Mouse (Mus musculus): ENCODE measurements around the gene Ppm1n. TPM values are rescaled to one million over a fixed set of nuclear protein-coding genes. Genes with fewer than 3 reads are reported as not detected.

The Ppm1n gene
- polyA plus RNA-seq, 1 experiment from 2014 or later, result 0.96 TPM

DNA sequence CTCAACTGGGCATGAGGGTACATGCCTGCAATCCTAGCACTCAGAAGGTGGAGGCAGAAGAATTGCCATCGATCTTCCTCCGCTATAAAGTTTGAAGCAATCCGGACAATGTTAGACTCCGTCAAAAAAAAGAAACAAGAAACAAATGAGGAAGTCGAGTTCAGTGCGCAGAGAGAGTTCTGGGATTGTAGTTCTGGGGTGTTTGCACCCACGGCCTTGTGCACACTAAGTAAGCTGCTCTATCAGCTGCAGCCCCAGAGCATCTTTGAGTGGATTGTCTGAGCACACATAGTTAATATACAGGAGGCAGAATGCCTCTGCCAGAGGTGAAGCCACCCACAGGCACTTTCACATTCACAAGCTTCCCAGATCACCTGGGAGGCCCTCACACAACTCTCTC, 38.8 kb upstream of the Ppm1n start:
- WGBS, result 77% methylated on average over 7 of the region's 7 CpGs
- Histone ChIP-seq H3K27me3 (0 out of 2 replicates have a peak, but pooled peaks cover 4% of the 10 kb centered on the region), H3K27ac (replicated peaks) (no peak overlapping the region), H3K4me3 (no peak overlapping the region), H3K4me2 (no peak overlapping the region), H3K9me3 (no peaks in the 10 kb centered on the region), H3K4me1 (replicated peaks) (peaks cover 14% of the 10 kb centered on the region), H3K36me3 (no peaks in the 10 kb centered on the region), H3K9ac (no peak overlapping the region)
- ATAC-seq (ENCODE audit: low FRiP score, low read depth), result no peak

DNA sequence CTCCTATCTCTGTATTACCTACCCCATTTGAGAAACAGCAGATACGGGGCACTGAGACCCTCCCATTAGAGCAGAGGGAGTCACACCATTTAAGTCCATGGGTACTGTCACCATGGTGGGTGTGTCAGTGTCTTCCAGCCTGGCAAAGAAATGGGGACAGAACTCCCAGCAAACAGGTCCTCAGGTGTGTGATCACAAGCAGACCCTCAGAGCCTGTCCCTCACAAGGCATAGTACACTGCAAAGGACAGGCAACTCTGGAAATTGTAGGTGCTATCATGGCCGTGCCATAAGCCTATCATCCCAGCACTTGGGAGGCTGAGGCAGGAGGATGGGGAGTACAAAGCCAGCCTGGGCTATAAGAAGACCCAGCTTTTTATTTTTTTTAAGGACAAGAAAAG, 38.3 kb upstream of the Ppm1n start:
- no peak overlapping the region for H3K4me3 ChIP-seq
- WGBS, result 79% methylated on average over 2 of the region's 2 CpGs
- H3K9ac ChIP-seq, result no peak overlapping the region
- H3K27ac ChIP-seq (replicated peaks), result no peak overlapping the region
- peaks cover 14% of the 10 kb centered on the region for H3K4me1 ChIP-seq (replicated peaks)
- H3K27me3 ChIP-seq, result peaks cover 7% of the 10 kb centered on the region; the same call in 1 of the 2 replicates
- no peaks in the 10 kb centered on the region for H3K36me3 ChIP-seq
- H3K9me3 ChIP-seq, result no peaks in the 10 kb centered on the region
- ATAC-seq (ENCODE audit: low FRiP score, low read depth), result no peak
- H3K4me2 ChIP-seq, result no peak overlapping the region

DNA sequence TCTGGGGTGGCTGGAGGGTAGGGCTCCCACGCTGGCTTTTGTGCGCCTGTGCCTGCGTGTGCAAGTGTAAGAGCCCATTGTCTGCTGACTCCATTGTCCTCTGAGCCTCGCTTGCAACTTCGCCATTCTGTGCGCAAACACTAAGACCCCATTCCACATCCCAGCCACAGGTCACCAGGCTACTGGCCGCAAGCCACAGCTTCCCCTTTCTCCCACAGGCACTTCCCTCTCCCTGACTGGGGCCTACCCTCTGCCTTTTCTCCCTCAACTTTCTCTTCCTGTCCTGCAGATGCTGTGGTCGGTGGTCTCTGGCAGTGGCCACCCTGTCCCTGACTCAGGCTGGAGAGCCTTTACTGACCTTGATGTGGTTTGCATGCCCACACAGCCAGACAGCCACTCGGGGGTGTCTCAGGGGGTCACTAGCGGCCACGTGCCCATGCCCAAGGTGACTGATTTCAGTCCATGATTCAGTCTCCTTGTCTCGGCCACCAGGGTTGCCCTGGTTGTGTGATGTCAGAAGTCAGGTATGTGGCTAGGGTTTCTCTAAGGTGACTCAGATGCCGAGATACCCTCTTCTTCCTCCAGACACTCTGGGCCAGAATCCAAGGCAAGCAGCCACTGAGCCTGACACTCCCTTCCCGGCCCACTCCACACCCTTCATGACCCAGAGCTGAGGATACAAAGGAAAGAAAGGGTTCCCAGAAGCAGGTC, 36.7 kb upstream of the Ppm1n start:
- Histone ChIP-seq H3K9ac (no peak overlapping the region), H3K36me3 (no peaks in the 10 kb centered on the region), H3K4me1 (replicated peaks) (peaks cover 14% of the 10 kb centered on the region), H3K27me3 (peaks cover 20% of the 10 kb centered on the region; the same call in 1 of the 2 replicates), H3K4me2 (no peak overlapping the region), H3K4me3 (no peak overlapping the region), H3K9me3 (no peaks in the 10 kb centered on the region), H3K27ac (replicated peaks) (no peak overlapping the region)
- WGBS, result 34% methylated on average over 14 of the region's 14 CpGs
- ATAC-seq (ENCODE audit: low FRiP score, low read depth), result no peak

DNA sequence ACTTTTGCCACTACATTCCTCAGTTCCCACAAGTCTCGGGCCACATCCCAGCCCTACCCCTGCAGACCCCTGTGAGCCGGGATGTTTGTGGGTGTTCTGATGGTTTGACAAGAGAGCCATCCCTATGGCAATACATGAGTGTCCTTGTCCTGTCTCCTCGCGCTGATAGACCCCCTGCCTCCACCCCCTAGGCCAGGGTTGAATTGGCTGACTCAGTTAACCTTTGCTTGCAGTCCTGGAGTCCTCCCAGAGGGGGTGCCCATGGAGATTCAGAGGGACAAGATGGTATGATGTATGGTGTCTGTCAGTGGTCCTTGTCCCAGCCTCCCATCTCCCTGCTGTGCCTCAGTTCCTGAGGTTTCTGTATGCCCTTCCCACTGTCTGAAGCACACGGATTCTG, 34.2 kb upstream of the Ppm1n start:
- 55% methylated on average over 5 of the region's 5 CpGs for WGBS
- no peak for ATAC-seq (ENCODE audit: low FRiP score, low read depth)
- Histone ChIP-seq H3K27ac (replicated peaks) (no peak overlapping the region), H3K36me3 (no peaks in the 10 kb centered on the region), H3K4me2 (no peak overlapping the region), H3K4me3 (no peak overlapping the region), H3K9ac (no peak overlapping the region), H3K27me3 (peaks cover 20% of the 10 kb centered on the region; the same call in 1 of the 2 replicates), H3K9me3 (no peaks in the 10 kb centered on the region), H3K4me1 (replicated peaks) (peaks cover 14% of the 10 kb centered on the region)

DNA sequence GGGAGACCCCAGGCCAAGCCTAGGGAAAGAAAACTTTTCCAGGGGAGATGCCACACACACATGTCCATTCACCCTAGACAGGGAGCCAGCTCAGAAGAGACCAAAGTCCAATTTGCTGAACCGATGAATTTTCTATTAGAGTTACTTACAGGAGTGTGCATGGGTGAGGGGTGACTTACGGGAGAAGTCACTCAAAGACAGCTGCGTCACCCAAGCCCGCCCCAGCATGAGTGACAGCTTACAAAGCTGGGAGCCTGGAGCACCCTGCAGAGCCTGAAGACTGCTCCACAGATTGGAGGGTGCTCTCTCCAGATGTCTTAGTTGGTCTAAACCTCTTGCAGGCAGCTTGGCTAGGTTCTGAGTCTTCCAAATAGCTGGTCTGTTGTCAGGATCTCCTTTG, 32.1 kb upstream of the Ppm1n start:
- WGBS, result 36% methylated on average over 4 of the region's 4 CpGs
- Histone ChIP-seq H3K9ac (no peak overlapping the region), H3K4me3 (no peak overlapping the region), H3K27ac (replicated peaks) (no peak overlapping the region), H3K27me3 (peaks cover 24% of the 10 kb centered on the region; the same call in 1 of the 2 replicates), H3K4me1 (replicated peaks) (peaks cover 29% of the 10 kb centered on the region), H3K9me3 (no peaks in the 10 kb centered on the region), H3K36me3 (no peaks in the 10 kb centered on the region), H3K4me2 (no peak overlapping the region)
- no peak for ATAC-seq (ENCODE audit: low FRiP score, low read depth)

DNA sequence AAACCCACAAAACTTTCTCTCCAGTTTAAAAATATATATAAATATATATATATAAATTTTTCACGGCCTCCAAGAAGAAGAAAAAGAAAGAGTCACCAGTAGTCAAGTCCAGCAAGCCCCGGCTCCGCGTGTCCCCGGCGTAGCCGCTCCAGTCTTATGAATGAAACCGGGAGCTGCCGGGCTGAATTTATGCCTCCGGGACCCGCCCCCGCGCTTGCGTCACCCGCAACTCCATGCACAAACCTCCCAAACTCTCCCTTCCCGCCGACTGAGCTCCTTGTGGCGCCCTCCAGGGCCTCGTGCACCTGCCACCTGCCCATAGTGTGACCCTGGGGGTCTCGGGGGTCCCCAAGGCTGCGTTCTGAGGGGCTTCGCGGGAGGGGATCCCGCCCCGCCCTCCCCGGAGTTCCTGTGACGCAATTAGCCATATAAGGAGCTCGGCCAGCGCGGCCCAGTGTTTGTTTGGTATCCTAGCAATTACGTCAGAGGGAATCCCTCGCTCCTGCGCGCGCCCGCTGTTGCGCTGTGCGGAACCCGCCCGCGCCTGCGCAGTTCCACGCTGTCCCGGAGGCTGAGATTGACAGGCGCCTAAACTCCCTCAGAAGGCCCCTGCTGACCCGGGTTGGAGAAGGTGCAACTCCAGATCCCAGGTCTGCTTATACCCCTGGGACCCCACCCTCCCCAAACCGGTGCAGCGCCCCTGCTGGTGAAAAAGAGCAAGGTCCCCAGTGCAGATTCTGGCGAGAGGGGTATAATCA, 30.2 kb upstream of the Ppm1n start, which contains the start of gene Fosb:
Gene Fosb, minus strand, starts transcription at position 168 of the 758 bp plus-strand sequence.
- Histone ChIP-seq H3K9ac (peak within 1 kb of the TSS; percentile 61), H3K9me3 (no peaks in the 10 kb centered on the region), H3K4me2 (peak within 1 kb of the TSS; percentile 100), H3K4me1 (replicated peaks) (peaks cover 33% of the 10 kb centered on the region), H3K27me3 (peaks cover 43% of the 10 kb centered on the region), H3K4me3 (peak within 1 kb of the TSS; percentile 57), H3K27ac (replicated peaks) (0 out of 2 replicates have a peak within 1 kb of the TSS, but pooled peaks have one; percentile 32), H3K36me3 (no peaks in the 10 kb centered on the region)
- WGBS, result under 1% methylated on average over 48 of the region's 49 CpGs
- ATAC-seq (ENCODE audit: low FRiP score, low read depth), result peak; percentile 87

DNA sequence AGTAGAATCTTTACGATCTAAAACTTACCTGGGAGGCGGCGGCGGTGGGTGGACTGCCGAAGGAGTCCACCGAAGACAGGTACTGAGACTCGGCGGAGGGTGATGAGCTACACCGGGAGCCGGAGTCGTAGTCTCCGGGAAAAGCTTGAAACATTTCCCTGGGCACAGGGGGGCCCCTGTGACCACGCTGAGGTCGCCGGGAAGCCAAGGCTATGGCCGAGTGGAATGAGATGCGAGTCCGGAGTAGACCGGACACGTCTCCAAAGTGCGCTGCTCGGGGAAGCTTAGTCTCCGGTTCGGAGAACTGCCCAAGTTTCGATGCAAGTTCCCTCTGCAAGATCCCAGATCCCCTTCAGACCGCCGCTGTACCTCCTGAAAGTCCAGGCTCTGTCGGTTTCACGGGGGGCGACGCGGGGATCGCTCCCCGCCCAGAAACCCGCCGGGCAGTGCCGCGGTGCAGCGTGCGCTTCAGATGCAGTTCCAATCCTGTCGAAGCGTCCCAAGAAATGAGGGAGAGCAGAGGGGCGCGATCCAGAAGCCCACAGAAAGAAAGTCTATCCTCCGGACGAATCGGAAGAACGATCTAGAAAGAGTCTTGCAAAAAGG, 29.5 kb upstream of the Ppm1n start:
- peaks cover 40% of the 10 kb centered on the region for H3K4me1 ChIP-seq (replicated peaks)
- no peak overlapping the region for H3K27ac ChIP-seq (replicated peaks)
- peak overlapping the region; percentile 100 for H3K4me2 ChIP-seq
- H3K9me3 ChIP-seq, result no peaks in the 10 kb centered on the region
- ATAC-seq (ENCODE audit: low FRiP score, low read depth), result no peak
- H3K9ac ChIP-seq, result peak overlapping the region; percentile 33; the same call in 1 of the 2 replicates
- 2% methylated on average over 48 of the region's 48 CpGs for WGBS
- peaks cover 48% of the 10 kb centered on the region for H3K27me3 ChIP-seq
- H3K4me3 ChIP-seq, result peak overlapping the region; percentile 57
- no peaks in the 10 kb centered on the region for H3K36me3 ChIP-seq

DNA sequence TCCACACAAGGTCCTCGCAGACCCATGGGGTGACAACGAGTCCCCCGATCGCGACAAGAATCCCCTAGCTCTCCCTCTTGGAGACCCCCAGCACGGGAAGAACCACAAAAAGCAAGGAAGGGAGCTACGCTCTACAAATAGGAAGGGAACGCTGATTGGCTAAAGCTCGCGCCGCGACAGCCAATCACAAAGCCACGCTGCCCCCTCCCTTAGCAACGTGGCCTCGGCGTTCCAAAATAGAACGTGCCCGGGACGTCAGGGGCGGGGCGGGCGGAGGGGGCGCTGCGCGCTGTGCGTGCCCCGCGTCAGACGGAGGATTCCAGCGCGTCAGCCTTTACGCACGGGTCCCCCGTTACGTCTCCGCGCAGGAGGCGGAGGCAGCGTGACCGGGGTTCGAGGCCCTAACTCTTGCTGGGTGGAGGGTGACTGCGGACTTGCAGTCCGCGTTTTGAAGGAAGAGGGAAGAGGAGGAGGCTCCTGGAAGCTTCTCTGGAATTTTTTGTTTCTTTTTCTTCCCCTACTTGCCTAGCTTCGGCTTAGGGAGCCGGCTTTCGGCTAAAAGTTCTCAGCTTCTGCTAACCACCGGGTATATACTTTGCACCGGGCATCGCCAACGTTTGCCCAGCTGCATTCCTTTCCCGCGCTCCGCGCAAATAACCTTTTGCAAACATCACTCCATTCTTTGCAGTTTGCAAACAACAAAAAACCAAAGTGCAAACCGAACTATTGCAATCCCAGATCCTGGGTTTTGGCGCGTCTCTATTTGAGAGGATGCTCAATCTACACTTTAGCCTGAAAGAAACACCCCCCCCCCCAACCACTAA, 28.8 kb upstream of the Ppm1n start:
- H3K27ac ChIP-seq (replicated peaks), result peak overlapping the region; percentile 82
- H3K9me3 ChIP-seq, result no peaks in the 10 kb centered on the region
- under 1% methylated on average over 57 of the region's 58 CpGs for WGBS
- peak overlapping the region; percentile 63 for H3K9ac ChIP-seq
- peaks cover 46% of the 10 kb centered on the region for H3K4me1 ChIP-seq (replicated peaks)
- H3K4me2 ChIP-seq, result peak overlapping the region; percentile 100
- ATAC-seq (ENCODE audit: low FRiP score, low read depth), result peak; percentile 86
- peaks cover 54% of the 10 kb centered on the region for H3K27me3 ChIP-seq
- peak overlapping the region; percentile 57 for H3K4me3 ChIP-seq
- no peaks in the 10 kb centered on the region for H3K36me3 ChIP-seq

DNA sequence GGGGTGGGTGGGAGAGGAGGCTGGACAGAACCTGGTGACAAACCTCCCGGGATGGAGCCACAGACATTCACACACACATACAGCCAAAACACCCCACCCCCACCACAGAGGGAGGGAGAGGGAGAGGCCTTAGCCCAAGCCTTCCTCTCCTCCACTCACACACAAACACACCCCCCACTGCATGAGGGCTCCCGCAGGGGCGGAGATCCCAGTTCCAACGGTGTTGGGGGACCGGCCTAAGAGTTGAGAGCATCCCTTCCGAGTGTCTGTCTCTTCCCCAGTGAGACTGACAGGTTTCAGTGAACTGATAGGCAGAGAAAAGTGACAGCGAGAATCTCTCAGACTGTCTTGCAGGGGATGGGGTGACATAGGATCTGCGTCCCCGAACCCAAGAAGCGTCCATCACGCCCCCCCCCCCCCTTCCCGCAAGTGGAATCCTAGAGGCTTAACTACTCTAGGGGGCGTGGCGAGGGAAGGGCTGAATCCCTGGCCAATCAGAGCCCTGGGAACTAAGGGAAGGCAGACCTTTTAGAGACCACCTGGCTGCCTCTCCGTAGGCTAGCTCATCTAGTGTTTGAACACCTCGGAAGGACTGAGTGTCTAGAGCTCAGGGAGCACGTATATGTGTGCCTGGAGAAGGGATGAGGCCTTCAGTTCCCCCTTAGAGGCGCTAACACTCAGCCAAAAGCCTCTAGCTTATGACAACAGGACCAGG, 28.0 kb upstream of the Ppm1n start:
- WGBS, result 3% methylated on average over 18 of the region's 18 CpGs
- Histone ChIP-seq H3K27ac (replicated peaks) (peak overlapping the region; percentile 82), H3K27me3 (peaks cover 56% of the 10 kb centered on the region)

DNA sequence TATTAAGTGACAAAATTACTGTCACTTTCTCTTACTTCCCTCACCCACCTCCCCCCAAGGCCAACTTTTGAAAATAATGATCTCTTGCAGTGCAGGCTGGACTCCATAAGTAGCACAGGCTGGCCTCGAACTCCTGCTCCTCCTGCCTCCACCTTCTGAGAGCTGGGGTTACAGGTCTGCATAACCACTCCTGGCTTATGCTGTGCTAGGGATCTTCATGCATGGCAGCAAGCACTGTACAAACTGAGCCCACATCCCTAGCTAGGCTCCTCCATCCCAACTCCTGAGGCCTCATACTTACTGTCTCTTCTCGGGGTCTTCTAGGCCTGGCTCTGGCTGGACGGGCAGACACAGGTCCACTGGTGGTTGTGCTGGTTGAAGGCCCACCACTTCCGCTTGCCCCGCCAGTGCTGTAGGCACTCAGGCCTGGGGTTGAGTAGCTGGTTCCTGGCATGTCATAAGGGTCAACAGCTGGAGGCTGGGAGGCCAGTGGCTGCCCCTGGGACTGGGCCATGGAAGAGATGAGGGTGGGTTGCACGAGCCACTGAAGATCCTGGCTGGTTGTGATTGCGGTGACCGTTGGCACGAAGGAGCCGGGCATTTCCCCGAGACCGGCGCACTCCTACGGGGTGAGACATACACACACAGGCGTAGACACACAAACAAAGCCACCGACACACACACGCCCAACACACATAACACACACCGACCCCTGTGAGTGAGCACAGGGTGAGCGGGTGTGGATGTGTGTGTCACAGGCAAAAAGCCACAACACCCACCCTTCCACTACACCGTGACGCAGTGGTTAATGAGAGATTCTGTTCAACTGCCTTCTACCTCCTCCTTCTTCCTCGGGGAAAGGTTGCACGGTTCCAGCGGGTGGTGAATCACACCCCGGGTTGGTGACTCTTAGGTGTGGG, 27.2 kb upstream of the Ppm1n start:
- H3K27ac ChIP-seq (replicated peaks), result no peak overlapping the region
- peak overlapping the region; percentile 100 for H3K4me2 ChIP-seq
- peaks cover 58% of the 10 kb centered on the region for H3K27me3 ChIP-seq
- no peaks in the 10 kb centered on the region for H3K36me3 ChIP-seq
- ATAC-seq (ENCODE audit: low FRiP score, low read depth), result no peak
- 0 out of 2 replicates have a peak overlapping the region, but pooled peaks have one; percentile 57 for H3K4me3 ChIP-seq
- H3K9ac ChIP-seq, result no peak overlapping the region
- peaks cover 52% of the 10 kb centered on the region for H3K4me1 ChIP-seq (replicated peaks)
- H3K9me3 ChIP-seq, result no peaks in the 10 kb centered on the region
- 74% methylated on average over 25 of the region's 25 CpGs for WGBS

More for the DNA sequence above, 28.0 kb upstream of the Ppm1n start:
- H3K9ac ChIP-seq, result peak overlapping the region; percentile 63
- peak; percentile 47; the same call in 1 of the 2 replicates for ATAC-seq (ENCODE audit: low FRiP score, low read depth)
- H3K4me3 ChIP-seq, result peak overlapping the region; percentile 57
- no peaks in the 10 kb centered on the region for H3K36me3 ChIP-seq
- H3K4me1 ChIP-seq (replicated peaks), result peaks cover 48% of the 10 kb centered on the region
- no peaks in the 10 kb centered on the region for H3K9me3 ChIP-seq
- peak overlapping the region; percentile 100 for H3K4me2 ChIP-seq
